Mouse (Mus musculus): ENCODE measurements at regions not wholly inside any gene's neighbourhood (a gene's known extent, or its start where the extent isn't known, plus 50 kb on each side); places are given as distances from the start of the nearest gene placed in this dataset.

DNA sequence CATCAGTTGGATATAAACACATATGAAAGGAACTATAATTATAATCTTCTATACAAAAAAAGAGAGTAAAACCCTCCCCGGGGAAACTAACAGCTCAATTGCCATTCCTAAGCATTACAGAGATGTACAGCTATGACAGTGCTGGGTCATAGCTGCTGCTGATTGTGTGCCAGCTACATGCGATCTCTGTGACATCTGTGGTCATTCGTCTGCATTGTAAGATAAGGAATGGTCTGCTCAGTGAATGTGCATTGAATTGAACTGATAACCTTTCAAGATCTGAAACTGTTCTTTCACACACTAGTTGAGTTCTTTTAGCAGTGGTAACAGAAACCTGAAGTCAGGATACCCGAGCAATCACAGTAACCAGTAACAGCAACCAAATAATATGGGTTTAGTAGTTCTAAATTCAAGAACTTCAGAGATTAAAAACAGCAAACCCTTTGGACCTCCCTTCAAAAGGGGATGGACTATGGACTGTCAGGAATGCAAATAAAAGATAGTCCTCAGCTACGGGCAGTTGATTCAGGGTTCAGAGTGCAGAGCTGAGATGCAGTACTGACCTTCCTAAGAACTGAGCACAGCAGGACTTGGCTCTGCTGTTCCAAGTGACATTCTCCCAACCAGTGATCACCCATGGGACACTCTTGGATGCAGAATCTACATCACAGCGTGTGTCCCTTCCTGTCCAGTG is 295.7 kb downstream of the Cd47 start:
- Histone ChIP-seq H3K4me3 (no peak overlapping the region), H3K4me1 (replicated peaks) (no peaks in the 10 kb centered on the region), H3K9ac (no peak overlapping the region), H3K27me3 (replicated peaks) (no peaks in the 10 kb centered on the region), H3K36me3 (no peaks in the 10 kb centered on the region), H3K9me3 (replicated peaks) (no peaks in the 10 kb centered on the region), H3K4me2 (no peak overlapping the region), H3K27ac (ENCODE audit: poor library complexity, severe bottlenecking) (no peak overlapping the region)
- ATAC-seq (ENCODE audit: insufficient number of reproducible peaks, low FRiP score), result no peak
- WGBS, result 50% methylated on average over 6 of the region's 6 CpGs

DNA sequence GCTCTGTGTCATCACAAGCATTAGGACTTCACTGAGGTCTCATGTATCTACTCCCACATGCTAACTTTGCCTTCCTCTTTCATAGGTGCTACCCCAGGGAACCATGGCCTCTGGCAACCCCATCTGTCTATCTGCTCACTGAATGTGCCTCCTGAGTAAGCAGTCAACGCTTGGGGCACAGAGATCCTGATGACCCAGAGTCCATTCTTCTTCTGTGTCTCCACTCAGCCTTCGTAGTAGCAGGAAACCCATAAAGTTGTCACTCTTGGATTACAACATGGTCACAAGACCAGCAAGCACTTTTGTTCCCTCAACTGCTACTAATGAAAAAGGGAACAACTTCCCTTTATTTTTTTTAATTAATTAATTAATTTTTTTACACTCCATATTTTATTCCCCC is 296.2 kb downstream of the Cd47 start:
- 81% methylated on average over 2 of the region's 2 CpGs for WGBS
- Histone ChIP-seq H3K27me3 (replicated peaks) (no peaks in the 10 kb centered on the region), H3K36me3 (no peaks in the 10 kb centered on the region), H3K9ac (no peak overlapping the region), H3K27ac (ENCODE audit: poor library complexity, severe bottlenecking) (no peak overlapping the region), H3K4me1 (replicated peaks) (no peaks in the 10 kb centered on the region), H3K9me3 (replicated peaks) (no peaks in the 10 kb centered on the region), H3K4me2 (no peak overlapping the region), H3K4me3 (no peak overlapping the region)
- no peak for ATAC-seq (ENCODE audit: insufficient number of reproducible peaks, low FRiP score)

DNA sequence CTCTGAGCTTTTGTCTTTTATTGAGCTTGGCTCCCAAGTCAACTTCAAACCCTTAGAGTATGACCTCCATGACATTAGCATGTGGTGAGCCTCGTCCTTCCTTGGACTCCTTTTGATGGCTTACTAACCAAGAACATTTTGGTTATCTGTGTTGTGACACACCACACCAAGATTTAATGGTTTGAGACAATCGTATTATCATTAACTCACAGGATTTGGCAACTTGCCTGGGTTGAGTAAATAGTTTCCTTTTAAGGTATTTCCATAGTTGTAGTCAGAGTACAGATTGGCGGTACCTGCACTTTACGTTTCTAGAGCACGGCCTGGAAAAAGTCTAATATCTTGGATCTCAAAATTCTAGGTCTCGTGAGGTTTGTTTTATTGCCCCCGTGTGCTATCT is 303.0 kb downstream of the Cd47 start:
- ATAC-seq (ENCODE audit: insufficient number of reproducible peaks, low FRiP score), result no peak
- H3K27ac ChIP-seq (ENCODE audit: poor library complexity, severe bottlenecking), result no peak overlapping the region
- H3K4me3 ChIP-seq, result no peak overlapping the region
- 71% methylated on average over 7 of the region's 7 CpGs for WGBS
- H3K9me3 ChIP-seq (replicated peaks), result no peaks in the 10 kb centered on the region
- no peak overlapping the region for H3K4me2 ChIP-seq
- no peaks in the 10 kb centered on the region for H3K36me3 ChIP-seq
- no peaks in the 10 kb centered on the region for H3K4me1 ChIP-seq (replicated peaks)
- H3K9ac ChIP-seq, result no peak overlapping the region
- H3K27me3 ChIP-seq (replicated peaks), result no peaks in the 10 kb centered on the region

- WGBS, result 89% methylated on average over 7 of the region's 7 CpGs
- ATAC-seq (ENCODE audit: insufficient number of reproducible peaks, low FRiP score), result no peak
Observed at GRCm38 (mm10) chr16:50118150-50118549, 314.0 kb downstream of the Bbx start.

DNA sequence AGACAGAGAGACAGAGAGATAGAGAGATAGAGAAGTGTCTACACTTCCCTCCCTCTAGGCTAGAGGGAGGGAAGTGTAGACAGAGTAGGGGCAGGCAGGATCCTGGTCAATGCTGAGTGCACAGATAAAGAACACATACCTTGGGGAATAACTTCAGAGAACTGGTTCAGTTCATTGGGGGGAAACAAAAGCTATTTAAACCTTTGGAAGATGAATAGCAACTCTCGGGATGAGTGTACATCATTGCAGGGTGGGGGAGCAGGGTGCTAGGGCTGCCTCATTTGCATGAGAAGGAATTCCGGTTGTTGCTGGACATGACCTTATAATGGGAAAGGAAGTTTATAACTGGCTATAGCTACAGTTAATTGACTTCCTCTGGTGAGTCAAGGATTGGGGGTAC is 309.7 kb downstream of the Bbx start:
- Histone ChIP-seq H3K9me3 (replicated peaks) (no peaks in the 10 kb centered on the region), H3K36me3 (no peaks in the 10 kb centered on the region), H3K27me3 (replicated peaks) (no peaks in the 10 kb centered on the region), H3K4me3 (no peak overlapping the region), H3K9ac (no peak overlapping the region), H3K4me1 (replicated peaks) (no peaks in the 10 kb centered on the region), H3K27ac (ENCODE audit: poor library complexity, severe bottlenecking) (no peak overlapping the region), H3K4me2 (no peak overlapping the region)
- no peak for ATAC-seq (ENCODE audit: insufficient number of reproducible peaks, low FRiP score)
- WGBS, result 71% methylated on average over 2 of the region's 2 CpGs

More at GRCm38 (mm10) chr16:50118150-50118549, 314.0 kb downstream of the Bbx start:
- Histone ChIP-seq H3K9me3 (replicated peaks) (no peaks in the 10 kb centered on the region), H3K27ac (ENCODE audit: poor library complexity, severe bottlenecking) (no peak overlapping the region), H3K27me3 (replicated peaks) (no peaks in the 10 kb centered on the region), H3K4me3 (no peak overlapping the region), H3K4me1 (replicated peaks) (no peaks in the 10 kb centered on the region), H3K9ac (no peak overlapping the region), H3K36me3 (no peaks in the 10 kb centered on the region), H3K4me2 (no peak overlapping the region)

- no peaks in the 10 kb centered on the region for H3K36me3 ChIP-seq
- no peak overlapping the region for H3K4me3 ChIP-seq
- whole genome bisulfite sequencing, result 82% methylated on average over 4 of the region's 4 CpGs
- no peak overlapping the region for H3K4me2 ChIP-seq
- no peak for ATAC-seq (ENCODE audit: insufficient number of reproducible peaks, low FRiP score)
- H3K27me3 ChIP-seq (replicated peaks), result no peaks in the 10 kb centered on the region
- H3K27ac ChIP-seq (ENCODE audit: poor library complexity, severe bottlenecking), result no peak overlapping the region
- H3K9me3 ChIP-seq (replicated peaks), result no peaks in the 10 kb centered on the region
- no peaks in the 10 kb centered on the region for H3K4me1 ChIP-seq (replicated peaks)
- no peak overlapping the region for H3K9ac ChIP-seq
Observed at GRCm38 (mm10) chr16:50124646-50125045, 307.5 kb downstream of the Bbx start.

GRCm38 (mm10) chr16:50125564-50125963 is 306.6 kb downstream of the Bbx start:
- no peaks in the 10 kb centered on the region for H3K4me1 ChIP-seq (replicated peaks)
- no peaks in the 10 kb centered on the region for H3K36me3 ChIP-seq
- no peak overlapping the region for H3K27ac ChIP-seq (ENCODE audit: poor library complexity, severe bottlenecking)
- 70% methylated on average over 5 of the region's 5 CpGs for WGBS
- ATAC-seq (ENCODE audit: insufficient number of reproducible peaks, low FRiP score), result no peak
- H3K4me3 ChIP-seq, result no peak overlapping the region
- no peaks in the 10 kb centered on the region for H3K9me3 ChIP-seq (replicated peaks)
- no peak overlapping the region for H3K4me2 ChIP-seq
- H3K9ac ChIP-seq, result no peak overlapping the region
- no peaks in the 10 kb centered on the region for H3K27me3 ChIP-seq (replicated peaks)

- no peak overlapping the region for H3K27ac ChIP-seq (ENCODE audit: poor library complexity, severe bottlenecking)
- WGBS, result 81% methylated on average over 2 of the region's 2 CpGs
- H3K4me2 ChIP-seq, result no peak overlapping the region
- H3K27me3 ChIP-seq (replicated peaks), result no peaks in the 10 kb centered on the region
- peaks cover 4% of the 10 kb centered on the region; the same call in 1 of the 2 replicates for H3K9me3 ChIP-seq (replicated peaks)
- H3K4me3 ChIP-seq, result no peak overlapping the region
- no peaks in the 10 kb centered on the region for H3K36me3 ChIP-seq
- no peak overlapping the region for H3K9ac ChIP-seq
- H3K4me1 ChIP-seq (replicated peaks), result no peaks in the 10 kb centered on the region
- ATAC-seq (ENCODE audit: insufficient number of reproducible peaks, low FRiP score), result no peak
Observed at GRCm38 (mm10) chr16:50131406-50131805, 300.8 kb downstream of the Bbx start.
